Mouse (Mus musculus) heart, postnatal 10 days (tissue): ENCODE data around the gene Slc6a17. TPM values are rescaled to one million over a fixed set of nuclear protein-coding genes. Genes with fewer than 3 reads are reported as not detected.

Experiments used
- DNase-seq, 2 experiments: peaks; one replicate each; pipeline ENCODE4 v3.0.0; 2021
- intact Hi-C: fragments of 180-260 bp; cut with DNase I; formaldehyde crosslinking; loops from one replicate; pipeline ENCODE4 v1.15.1; 2025
- total RNA-seq, 2 experiments: library from RNA; stranded (reverse); gene quantifications; 2 replicates each; pipeline ENCODE4 v1.2.3; 2021

The Slc6a17 gene
- total RNA-seq, 2 experiments from 2014 or later = 1.3 to 1.4 TPM

GRCm38 (mm10) chr3:107424258-107425041 lies 93.4 kb downstream of the Slc6a17 start:
- intact Hi-C loops = no loop called here
- DNase-seq = no peak

- intact Hi-C loops = no loop called here
- no peak for DNase-seq
Measured at GRCm38 (mm10) chr3:107420156-107420555, 97.7 kb downstream of the Slc6a17 start.

Other genes starting within 250 kb of the Slc6a17 start
- gene Lamtor5, start 239.2 kb downstream of the Slc6a17 start, total RNA-seq = 10 to 100 TPM; 74.0 to 74.6 TPM
- under 1 TPM; 0.45 to 0.48 TPM for gene Slc16a4, start 226.8 kb downstream of the Slc6a17 start, total RNA-seq
- 10 to 100 TPM; 25.8 to 29.3 TPM for gene Rbm15, start 184.3 kb downstream of the Slc6a17 start, total RNA-seq
- under 1 TPM; 0.36 to 0.50 TPM for gene Kcnc4, start 58.5 kb downstream of the Slc6a17 start, total RNA-seq
- gene Ubl4b, start 37.1 kb upstream of the Slc6a17 start, total RNA-seq = not detected
- under 1 TPM in 1 of 2 experiments, not detected in 1; 0.12 TPM for gene Alx3, start 77.0 kb upstream of the Slc6a17 start, total RNA-seq
- gene Gm10961, start 113.3 kb upstream of the Slc6a17 start, total RNA-seq = not detected
- gene Strip1, start 113.7 kb upstream of the Slc6a17 start, total RNA-seq = 10 to 100 TPM; 26.4 to 31.4 TPM
- 100 to 1,000 TPM in 1 of 2 experiments, 10 to 100 TPM in 1; 88.7 to 104 TPM for gene Ahcyl1, start 178.5 kb upstream of the Slc6a17 start, total RNA-seq
- gene Csf1, start 242.5 kb upstream of the Slc6a17 start, total RNA-seq = 10 to 100 TPM; 25.5 to 29.0 TPM